Mouse (Mus musculus) intestine, postnatal 0 days (tissue): ENCODE measurements around the gene Slu7. TPM values are rescaled to one million over a fixed set of nuclear protein-coding genes. Genes with fewer than 3 reads are reported as not detected.
A peak's percentile ranks its signal among the peaks of the same experiment; 100 is the strongest.

ENCODE experiments used
- ATAC-seq: fragments of 200-750 bp; cut with Nextera tagmentation; 2 replicates; pipeline ENCODE4 v1.8.0; 2017; ENCODE audit warnings: mild to moderate bottlenecking, moderate TSS enrichment, moderate library complexity
- H3K27ac ChIP-seq: fragments of 300-500 bp; sonication (generic); 2 replicates; pipeline ENCODE4 v1.5.1; 2014; ENCODE audit warnings: mild to moderate bottlenecking, low read depth, low read length, moderate library complexity
- H3K27me3 ChIP-seq: fragments of 300-500 bp; sonication (generic); replicated peaks from 2 replicates; pipeline ENCODE4 v1.6.1; 2014; ENCODE audit warnings: low read length, mixed read lengths; ENCODE audit not compliant: control insufficient read depth, insufficient read depth
- H3K36me3 ChIP-seq: fragments of 300-500 bp; sonication (generic); 2 replicates; pipeline ENCODE4 v1.6.1; 2014; ENCODE audit warnings: mild to moderate bottlenecking, moderate library complexity; ENCODE audit not compliant: control insufficient read depth, insufficient read depth
- H3K4me1 ChIP-seq: fragments of 300-500 bp; sonication (generic); replicated peaks from 2 replicates; pipeline ENCODE4 v1.6.1; 2014; ENCODE audit warnings: antibody characterized with exemption, low read length, mixed read lengths; ENCODE audit not compliant: control insufficient read depth, insufficient read depth
- H3K4me2 ChIP-seq: fragments of 300-500 bp; sonication (generic); replicated peaks from 2 replicates; pipeline ENCODE4 v1.6.1; 2014; ENCODE audit warnings: low read depth, mild to moderate bottlenecking, moderate library complexity
- H3K4me3 ChIP-seq: fragments of 300-500 bp; sonication (generic); 2 replicates; pipeline ENCODE4 v1.5.1; 2014; ENCODE audit warnings: low read depth, low read length
- H3K9ac ChIP-seq: fragments of 300-500 bp; sonication (generic); 2 replicates; pipeline ENCODE4 v1.6.1; 2014; ENCODE audit warnings: mild to moderate bottlenecking, low read depth, low read length
- H3K9me3 ChIP-seq: fragments of 300-500 bp; sonication (generic); 2 replicates; pipeline ENCODE4 v1.6.1; 2016; ENCODE audit warnings: mixed run types; ENCODE audit not compliant: control insufficient read depth
- CTCF ChIP-seq: sonication (generic); IDR thresholded peaks from 2 replicates; pipeline ENCODE4 v1.5.1; 2016; ENCODE audit warnings: low read depth, mild to moderate bottlenecking, control low read depth, antibody characterized with exemption, moderate library complexity
- WGBS: fragments of 180-500 bp; shearing (Covaris S2); extraction: QIAGEN DNeasy Blood & Tissue Kit; methylation state at CpG from one replicate; pipeline ENCODE4 v1.1.7; 2014; 5-methylcytosine and 5-hydroxymethylcytosine counted together
- polyA plus RNA-seq: library from polyadenylated mRNA; unstranded; fragments of >200 nt; fragmentation: Nextera tagmentation; extraction: Ambion mirVana; gene quantifications from 2 replicates; pipeline ENCODE4 v1.2.1, GENCODE M21; 2015

Gene Slu7
- polyA plus RNA-seq, 1 experiment from 2014 or later, result 33.6 TPM

DNA sequence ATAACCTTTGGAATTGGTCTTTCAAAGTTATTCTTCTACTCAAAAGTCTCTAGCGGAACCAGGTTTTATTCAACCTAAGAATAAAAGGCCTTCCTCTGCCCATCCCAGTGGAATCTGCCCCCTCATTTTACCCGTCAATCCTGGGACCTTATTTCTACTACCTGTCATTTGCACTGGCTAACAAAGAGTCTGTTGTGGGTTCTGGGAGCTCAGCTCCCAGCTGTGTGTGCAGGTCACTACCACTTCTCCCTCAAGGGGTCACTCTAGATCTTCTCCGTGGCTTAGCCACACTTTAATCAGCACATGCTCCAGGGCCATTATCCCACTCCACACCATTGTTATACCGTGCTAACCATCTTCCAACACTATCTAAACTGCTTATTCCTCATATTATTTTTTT is 34.2 kb upstream of the Slu7 start:
- no peaks in the 10 kb centered on the region for H3K27me3 ChIP-seq
- no peak overlapping the region for H3K9ac ChIP-seq
- H3K4me3 ChIP-seq, result no peak overlapping the region
- ATAC-seq, result no peak
- TF ChIP-seq CTCF, result peak; percentile 67
- no peaks in the 10 kb centered on the region for H3K9me3 ChIP-seq
- no peaks in the 10 kb centered on the region for H3K4me1 ChIP-seq
- no peak overlapping the region for H3K27ac ChIP-seq
- no peak overlapping the region for H3K4me2 ChIP-seq
- 36% methylated on average over 4 of the region's 4 CpGs for WGBS
- H3K36me3 ChIP-seq, result no peaks in the 10 kb centered on the region

DNA sequence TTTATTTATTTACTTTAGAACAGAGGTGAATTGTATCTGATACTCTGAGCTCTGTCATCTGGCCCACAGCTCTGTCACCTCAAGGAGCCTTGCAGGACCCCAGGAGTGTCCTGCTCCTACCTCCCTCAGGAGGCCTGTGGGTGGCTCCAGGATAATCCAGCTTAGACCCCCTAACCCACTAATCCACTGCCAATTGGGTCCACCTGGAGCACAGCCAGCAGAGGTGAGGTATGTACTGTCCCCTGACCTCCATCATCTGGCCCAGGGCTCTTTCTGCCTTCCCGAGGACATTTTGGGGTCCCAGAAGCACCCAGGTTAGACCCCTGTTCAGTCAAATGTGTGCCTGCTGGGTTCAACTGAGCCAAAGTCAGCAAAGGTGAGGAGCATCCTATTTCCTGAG is 33.4 kb upstream of the Slu7 start:
- H3K4me2 ChIP-seq, result no peak overlapping the region
- WGBS, result 81% methylated on average over 1 of the region's 1 CpGs
- H3K36me3 ChIP-seq, result no peaks in the 10 kb centered on the region
- no peak overlapping the region for H3K9ac ChIP-seq
- H3K4me1 ChIP-seq, result no peaks in the 10 kb centered on the region
- no peaks in the 10 kb centered on the region for H3K27me3 ChIP-seq
- no peak for ATAC-seq
- H3K27ac ChIP-seq, result no peak overlapping the region
- no peak for TF ChIP-seq CTCF
- H3K4me3 ChIP-seq, result no peak overlapping the region
- H3K9me3 ChIP-seq, result 0 out of 2 replicates have a peak, but pooled peaks cover 3% of the 10 kb centered on the region

DNA sequence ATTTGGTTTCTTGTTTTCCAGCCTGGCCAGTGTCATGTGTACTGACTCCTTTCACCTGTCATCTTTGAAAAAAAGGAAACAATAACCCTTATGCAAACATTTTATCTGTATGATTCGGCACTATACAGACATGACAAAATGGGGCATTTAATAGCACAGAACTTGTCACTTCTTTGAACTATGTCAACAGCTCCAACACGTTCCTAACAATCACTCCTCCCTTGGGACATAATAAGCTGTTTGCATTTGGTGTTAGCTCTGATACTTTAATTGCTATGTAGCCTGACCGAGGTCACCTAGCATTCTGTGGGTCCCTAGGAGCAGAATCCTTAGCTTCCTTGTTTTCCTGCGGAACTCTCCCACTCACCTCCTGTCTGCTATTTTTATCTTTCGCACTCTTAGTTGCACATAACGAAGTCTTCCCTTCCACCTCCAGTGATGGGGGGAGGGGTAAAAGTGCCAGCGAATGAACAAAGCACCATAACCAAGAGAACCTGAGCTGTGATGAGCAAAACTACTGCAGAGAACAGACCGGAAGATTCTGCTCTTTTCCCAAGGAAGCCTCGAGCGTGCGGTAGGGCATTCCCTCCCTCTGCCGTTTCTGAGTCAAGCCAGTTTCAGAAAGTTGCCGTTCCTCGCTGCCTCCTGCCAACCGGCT is 29.3 kb upstream of the Slu7 start:
- no peak overlapping the region for H3K9ac ChIP-seq
- H3K27me3 ChIP-seq, result no peaks in the 10 kb centered on the region
- 69% methylated on average over 15 of the region's 15 CpGs for whole genome bisulfite sequencing
- H3K4me1 ChIP-seq, result no peaks in the 10 kb centered on the region
- H3K4me2 ChIP-seq, result no peak overlapping the region
- ATAC-seq, result no peak
- no peak overlapping the region for H3K27ac ChIP-seq
- no peaks in the 10 kb centered on the region for H3K36me3 ChIP-seq
- TF ChIP-seq CTCF, result no peak
- H3K9me3 ChIP-seq, result 0 out of 2 replicates have a peak, but pooled peaks cover 3% of the 10 kb centered on the region
- no peak overlapping the region for H3K4me3 ChIP-seq

DNA sequence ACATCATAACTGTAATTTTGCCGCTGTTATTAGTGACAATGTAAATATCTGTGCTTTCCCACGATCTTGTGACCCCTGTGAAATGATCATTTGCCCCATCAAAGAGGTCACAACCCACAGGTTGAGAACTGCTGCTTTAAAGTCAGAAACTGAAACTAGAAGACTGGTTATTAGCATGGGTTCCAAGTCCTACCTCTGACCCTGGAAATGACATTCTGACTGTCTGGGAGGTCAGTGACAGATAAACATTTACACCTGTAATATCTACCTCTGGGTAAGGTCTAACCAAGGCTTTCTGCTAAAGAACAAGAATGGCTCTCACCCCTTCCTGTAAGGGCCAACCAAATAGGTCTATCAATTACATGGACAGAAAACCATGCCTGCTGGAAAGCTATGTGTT is 24.7 kb upstream of the Slu7 start:
- TF ChIP-seq CTCF, result no peak
- 0 out of 2 replicates have a peak, but pooled peaks cover 3% of the 10 kb centered on the region for H3K9me3 ChIP-seq
- H3K4me1 ChIP-seq, result no peaks in the 10 kb centered on the region
- no peak overlapping the region for H3K4me2 ChIP-seq
- WGBS, result 55% methylated on average over 2 of the region's 2 CpGs
- ATAC-seq, result 0 out of 2 replicates have a peak, but pooled peaks have one; percentile 31
- H3K4me3 ChIP-seq, result no peak overlapping the region
- H3K36me3 ChIP-seq, result no peaks in the 10 kb centered on the region
- H3K9ac ChIP-seq, result no peak overlapping the region
- H3K27me3 ChIP-seq, result no peaks in the 10 kb centered on the region
- no peak overlapping the region for H3K27ac ChIP-seq

DNA sequence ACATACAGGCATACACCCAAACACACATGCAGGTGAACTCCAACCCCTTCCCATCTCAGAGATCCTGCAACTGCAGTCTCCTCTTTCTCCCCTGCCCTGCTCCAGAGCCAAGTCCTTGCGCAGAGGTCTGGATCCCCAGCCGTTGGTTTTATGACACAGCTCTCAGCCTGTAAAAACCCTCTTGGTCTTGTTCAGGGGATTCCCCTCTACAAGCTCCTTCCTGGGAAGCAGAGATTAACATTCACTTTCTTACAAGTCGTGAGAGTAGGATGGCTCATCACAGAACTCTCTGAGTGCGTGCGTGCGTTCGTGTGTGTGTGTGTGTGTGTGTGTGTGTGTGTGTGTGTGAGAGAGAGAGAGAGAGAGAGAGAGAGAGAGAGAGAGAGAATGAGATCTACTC is 23.3 kb upstream of the Slu7 start:
- 43% methylated on average over 7 of the region's 7 CpGs for WGBS
- H3K36me3 ChIP-seq, result no peaks in the 10 kb centered on the region
- no peak for TF ChIP-seq CTCF

DNA sequence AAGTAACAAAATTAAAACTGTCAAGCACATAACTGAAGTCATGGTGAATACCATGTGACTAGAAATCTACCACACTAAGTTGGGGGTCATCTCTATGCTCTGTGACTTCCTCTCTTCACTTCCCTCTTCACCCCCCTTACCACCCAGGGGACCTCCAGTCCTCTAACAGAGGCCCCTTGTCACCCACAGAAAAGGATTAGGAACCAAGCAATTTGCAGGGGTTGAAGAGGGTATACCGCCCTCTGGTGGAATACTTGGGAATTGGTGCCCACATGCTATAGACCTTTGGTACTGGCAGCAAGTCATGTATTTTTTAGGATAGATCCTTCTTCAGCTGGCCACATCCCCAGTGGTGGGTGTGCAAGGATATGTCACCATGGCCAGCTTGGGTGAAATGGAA is 22.1 kb upstream of the Slu7 start:
- WGBS, result 0% methylated on average over 1 of the region's 1 CpGs
- Histone ChIP-seq H3K9me3 (no peaks in the 10 kb centered on the region), H3K4me1 (no peaks in the 10 kb centered on the region), H3K27me3 (no peaks in the 10 kb centered on the region), H3K27ac (no peak overlapping the region), H3K4me2 (no peak overlapping the region), H3K4me3 (no peak overlapping the region), H3K36me3 (no peaks in the 10 kb centered on the region), H3K9ac (no peak overlapping the region)
- peak; percentile 90 for TF ChIP-seq CTCF
- no peak for ATAC-seq

More for the DNA sequence above, 23.3 kb upstream of the Slu7 start:
- H3K4me3 ChIP-seq, result no peak overlapping the region
- H3K27me3 ChIP-seq, result no peaks in the 10 kb centered on the region
- no peak overlapping the region for H3K4me2 ChIP-seq
- H3K9ac ChIP-seq, result no peak overlapping the region
- no peak overlapping the region for H3K27ac ChIP-seq
- H3K9me3 ChIP-seq, result no peaks in the 10 kb centered on the region
- ATAC-seq, result 0 out of 2 replicates have a peak, but pooled peaks have one; percentile 45
- H3K4me1 ChIP-seq, result no peaks in the 10 kb centered on the region
